Mouse (Mus musculus): ENCODE measurements around the gene Ptrh1.

The Ptrh1 gene

DNA sequence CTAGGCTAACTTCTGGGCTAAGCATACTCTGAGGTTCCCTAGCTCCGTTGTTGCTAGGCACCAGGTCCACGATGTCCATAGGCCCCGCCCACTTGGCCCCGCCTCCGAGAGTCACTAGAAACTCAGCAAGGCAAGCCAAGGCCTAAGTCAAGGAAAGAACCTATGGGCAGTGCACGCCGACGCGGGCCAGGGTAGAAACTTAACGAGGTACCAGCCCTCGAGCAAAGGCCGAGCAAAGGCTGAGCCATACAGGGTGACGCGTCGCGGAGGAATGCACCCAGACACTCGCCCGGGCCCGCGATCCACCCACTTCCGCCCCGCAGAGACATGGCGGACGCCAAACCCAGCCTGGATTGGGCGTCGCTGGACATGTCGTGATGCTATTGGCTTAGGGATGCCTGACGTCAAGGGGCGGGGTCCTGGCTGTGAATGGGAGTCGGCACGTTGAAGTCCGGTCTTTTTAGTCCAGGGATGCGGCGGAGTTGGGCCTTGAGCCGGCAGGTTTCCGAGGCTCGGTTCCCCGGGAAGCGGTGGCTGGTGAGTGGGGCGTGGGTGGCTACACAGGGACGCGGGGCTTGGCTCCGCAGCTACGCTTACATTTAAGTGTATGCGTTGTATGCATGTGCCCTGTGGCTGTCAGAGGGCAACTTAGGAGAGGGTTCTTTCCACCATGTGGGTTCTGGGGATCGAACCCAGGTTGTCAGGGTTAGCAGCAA, at the start of gene Ptrh1, which contains the start of gene Ttc16:
TSS of gene Ptrh1 (plus strand) at position 428 of the 716 bp plus-strand sequence.
TSS of gene Ttc16 (minus strand) at position 275 of the 716 bp plus-strand sequence.
- no peak for TF ChIP-seq GATA4 (IDR thresholded peaks at IDR 0.05; ENCODE audit: insufficient replicate concordance, low read length)

DNA sequence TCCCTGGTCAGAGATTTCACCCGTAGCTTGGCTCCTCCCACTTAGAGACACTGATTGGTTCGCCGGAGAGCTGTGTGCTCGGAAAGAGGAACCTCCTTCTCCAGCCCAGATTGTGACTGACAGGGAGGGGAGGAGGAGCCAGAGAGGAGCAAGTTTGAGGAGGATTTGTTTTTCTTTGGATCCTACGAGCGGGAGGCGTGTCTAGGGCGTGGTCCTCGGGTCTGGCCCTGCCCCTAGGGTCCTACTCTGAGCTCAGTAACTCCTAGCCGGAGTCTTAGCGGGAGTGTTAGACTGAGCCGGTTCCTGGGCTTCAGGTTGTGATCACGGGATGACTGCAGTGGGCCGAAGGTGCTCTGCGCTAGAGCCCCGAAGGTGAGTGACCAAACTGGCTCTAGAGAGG, 48.2 kb upstream of the Ptrh1 start:
- TF ChIP-seq GATA4 (IDR thresholded peaks at IDR 0.05; ENCODE audit: insufficient replicate concordance, low read length): no peak

DNA sequence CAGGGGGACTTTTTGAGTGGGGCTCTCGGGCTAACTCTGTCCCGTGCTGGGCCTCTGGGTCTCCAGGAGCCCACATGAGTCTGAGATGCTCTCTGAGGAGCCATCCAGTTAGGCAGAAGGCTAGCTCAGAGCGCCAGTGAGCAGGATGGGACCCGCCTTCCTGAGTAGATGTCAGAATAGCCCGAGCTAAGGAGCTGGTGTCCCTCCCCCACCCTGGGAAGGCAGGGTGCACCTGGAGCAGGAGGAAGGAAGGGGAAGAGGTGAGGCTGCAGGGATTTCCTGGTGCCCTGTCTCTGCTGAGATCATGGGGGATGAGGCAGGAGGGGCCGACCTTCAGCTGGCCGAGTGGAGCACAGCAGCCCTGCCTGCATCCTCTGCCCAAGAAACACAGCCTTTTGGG, 47.1 kb upstream of the Ptrh1 start:
- TF ChIP-seq GATA4 (IDR thresholded peaks at IDR 0.05; ENCODE audit: insufficient replicate concordance, low read length): peak; percentile 45; the same call in 1 of the 2 replicates

DNA sequence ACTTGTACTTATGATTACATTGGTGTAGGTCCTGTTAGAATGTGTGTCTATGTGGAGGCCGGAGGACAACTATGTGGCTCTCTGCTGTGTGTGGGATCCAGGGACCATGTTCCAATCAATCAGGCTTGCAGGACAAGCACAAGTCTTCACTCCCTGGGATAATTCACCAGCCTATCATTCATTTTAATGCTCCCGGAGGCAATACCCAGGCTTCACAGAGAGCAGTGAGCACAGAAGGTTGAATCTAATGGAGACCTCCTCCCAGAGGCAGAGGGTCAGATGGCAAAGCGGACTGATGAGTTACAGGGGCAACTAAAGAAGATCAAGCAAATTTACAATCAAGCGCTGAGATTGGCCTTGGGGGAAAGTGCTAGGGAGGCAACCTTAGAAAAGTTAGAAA, 46.0 kb upstream of the Ptrh1 start:
- no peak for TF ChIP-seq GATA4 (IDR thresholded peaks at IDR 0.05; ENCODE audit: insufficient replicate concordance, low read length)

DNA sequence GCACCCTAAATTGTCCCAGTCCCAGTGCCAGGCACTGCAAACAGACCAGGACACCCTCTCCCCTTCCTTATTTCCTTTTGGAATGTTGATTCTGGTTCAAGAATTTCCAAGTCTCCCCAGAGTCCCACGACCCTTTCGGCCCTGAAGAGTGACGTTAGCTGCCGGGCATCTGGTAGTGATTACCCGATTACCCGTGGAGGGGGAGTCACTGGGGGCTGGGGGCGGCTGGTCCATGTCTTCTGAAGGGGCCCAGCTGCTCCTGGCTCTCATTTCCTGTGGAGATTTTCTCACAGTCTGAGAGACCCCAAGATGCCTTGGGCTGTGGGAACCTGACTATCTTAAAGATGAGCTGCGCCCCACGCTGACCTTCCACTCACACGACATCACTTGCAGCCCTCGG, 44.7 kb upstream of the Ptrh1 start:
- TF ChIP-seq GATA4 (IDR thresholded peaks at IDR 0.05; ENCODE audit: insufficient replicate concordance, low read length): no peak

DNA sequence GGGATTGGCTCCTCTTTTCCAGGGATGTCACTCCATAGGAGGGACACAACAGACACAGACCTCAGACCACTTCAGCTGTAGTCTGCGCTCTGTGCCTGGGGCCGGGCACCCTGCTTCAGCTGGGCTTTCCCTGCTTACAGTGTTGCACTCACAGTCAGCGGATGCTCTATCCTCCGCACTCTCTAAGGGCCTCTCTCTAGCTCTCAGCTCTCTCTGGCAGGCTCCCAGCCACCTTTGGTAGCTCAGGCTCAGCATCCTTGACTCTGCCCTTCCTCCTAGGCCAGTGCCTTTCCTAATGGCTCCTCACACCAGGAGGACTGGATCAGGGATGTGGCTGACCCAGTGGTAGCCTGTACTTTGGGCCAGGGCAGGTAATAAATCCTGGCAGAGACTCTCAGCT, 43.7 kb upstream of the Ptrh1 start:
- no peak for TF ChIP-seq GATA4 (IDR thresholded peaks at IDR 0.05; ENCODE audit: insufficient replicate concordance, low read length)

DNA sequence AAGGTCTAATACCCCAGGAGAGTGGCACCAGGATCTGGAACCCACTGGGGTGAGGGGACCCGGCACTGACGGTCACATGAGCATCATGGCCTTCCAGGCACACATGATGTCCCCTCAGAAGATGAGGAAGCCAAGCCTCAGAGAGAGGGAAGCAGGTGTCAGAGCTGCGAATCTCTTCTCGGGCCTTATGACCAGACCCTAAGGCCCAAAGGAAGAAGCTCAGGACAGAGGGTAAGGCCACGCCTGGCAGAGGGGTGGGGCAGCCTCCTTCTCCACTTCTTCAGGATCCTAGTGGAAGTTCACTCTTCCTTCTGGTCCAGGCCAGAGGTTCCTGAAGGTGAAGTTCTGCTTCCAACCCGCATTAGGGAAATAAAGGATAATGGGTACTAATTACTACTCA, 42.9 kb upstream of the Ptrh1 start:
- no peak for TF ChIP-seq GATA4 (IDR thresholded peaks at IDR 0.05; ENCODE audit: insufficient replicate concordance, low read length)

DNA sequence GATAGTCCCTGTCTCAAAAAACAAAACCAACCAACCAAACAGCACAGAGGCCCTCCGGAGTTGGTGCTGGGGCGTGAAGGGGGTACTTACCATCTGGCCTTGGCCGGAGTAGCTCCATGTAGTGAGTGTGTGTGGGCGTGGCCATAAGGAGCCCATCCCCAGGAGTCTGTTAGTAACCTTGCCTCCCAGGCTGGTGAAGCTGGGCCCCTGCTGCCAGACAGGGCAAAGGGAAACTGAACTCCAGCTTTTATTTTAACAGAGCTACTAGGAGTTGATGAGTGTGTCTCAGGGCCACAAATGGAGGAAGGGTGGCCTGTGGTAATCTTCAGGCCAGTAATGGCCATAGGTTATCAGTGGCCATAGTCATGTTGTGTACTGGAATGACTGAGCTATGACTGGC, 41.1 kb upstream of the Ptrh1 start:
- TF ChIP-seq GATA4 (IDR thresholded peaks at IDR 0.05; ENCODE audit: insufficient replicate concordance, low read length): no peak; the same call in 1 of the 2 replicates

DNA sequence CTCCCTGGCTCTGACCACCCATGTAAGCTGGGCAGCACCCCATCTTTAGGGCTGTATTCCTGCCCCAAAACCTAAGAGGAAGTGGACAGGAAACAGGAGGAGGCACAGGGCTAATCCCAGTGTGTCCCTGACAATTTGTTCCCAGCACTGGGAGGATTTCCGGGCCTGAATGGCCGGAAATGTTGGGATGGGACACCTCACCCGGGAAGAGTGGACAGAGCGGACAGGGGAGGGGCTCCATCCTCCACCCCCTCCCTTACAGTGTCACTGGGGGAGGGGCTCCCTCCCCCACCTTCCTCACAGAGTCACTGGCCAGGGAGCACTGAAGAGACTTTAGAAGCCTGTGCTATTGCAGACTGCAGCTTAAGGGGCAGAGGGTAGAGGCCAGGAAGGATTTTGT, 40.7 kb upstream of the Ptrh1 start:
- peak; percentile 79 for TF ChIP-seq GATA4 (IDR thresholded peaks at IDR 0.05; ENCODE audit: insufficient replicate concordance, low read length)

DNA sequence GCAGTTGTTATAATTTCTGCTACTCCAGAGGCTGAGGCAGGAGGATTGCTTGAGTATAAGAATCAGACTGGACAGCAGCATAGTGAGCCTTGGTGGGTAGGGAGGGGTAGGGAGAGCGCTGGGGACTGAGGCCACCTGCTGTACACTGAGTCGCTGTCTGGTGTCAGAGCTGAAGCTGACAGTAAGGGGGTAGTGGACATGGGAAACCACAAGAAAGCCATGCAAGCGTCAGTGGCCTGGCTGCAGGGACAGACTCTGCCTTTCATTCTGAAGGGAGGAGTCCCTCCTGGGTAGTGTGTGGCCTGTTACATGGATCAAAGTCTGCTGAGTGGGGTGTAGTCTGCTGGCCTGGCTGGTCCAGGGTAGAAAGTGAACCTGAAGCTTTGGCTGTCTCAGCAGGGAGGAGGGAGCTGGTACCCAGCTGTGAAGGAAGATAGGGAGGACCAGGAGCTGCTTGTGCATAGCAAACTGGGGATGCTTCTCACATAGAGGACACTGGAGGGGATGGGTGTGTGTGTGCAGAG, 39.2 kb upstream of the Ptrh1 start:
- TF ChIP-seq GATA4 (IDR thresholded peaks at IDR 0.05; ENCODE audit: insufficient replicate concordance, low read length): no peak

DNA sequence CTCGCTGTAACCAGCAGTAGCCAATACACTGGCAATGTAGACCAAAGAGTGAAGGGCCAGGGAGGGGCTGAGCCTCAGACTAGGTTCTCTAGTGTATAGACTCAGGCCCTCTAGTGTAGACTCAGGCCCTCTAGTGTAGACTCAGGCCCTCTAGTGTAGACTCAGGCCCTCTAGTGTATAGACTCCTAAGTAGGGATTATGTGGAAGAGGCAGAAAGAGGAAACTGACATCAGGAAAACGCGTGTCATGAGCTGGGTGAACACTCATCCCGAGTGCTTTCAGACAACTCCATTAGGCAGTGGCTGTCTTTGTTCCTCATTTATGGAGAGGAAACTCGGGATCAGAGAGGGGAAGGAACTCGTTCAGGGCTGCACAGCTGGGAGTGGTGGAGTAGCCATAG, 38.6 kb upstream of the Ptrh1 start:
- no peak for TF ChIP-seq GATA4 (IDR thresholded peaks at IDR 0.05; ENCODE audit: insufficient replicate concordance, low read length)

DNA sequence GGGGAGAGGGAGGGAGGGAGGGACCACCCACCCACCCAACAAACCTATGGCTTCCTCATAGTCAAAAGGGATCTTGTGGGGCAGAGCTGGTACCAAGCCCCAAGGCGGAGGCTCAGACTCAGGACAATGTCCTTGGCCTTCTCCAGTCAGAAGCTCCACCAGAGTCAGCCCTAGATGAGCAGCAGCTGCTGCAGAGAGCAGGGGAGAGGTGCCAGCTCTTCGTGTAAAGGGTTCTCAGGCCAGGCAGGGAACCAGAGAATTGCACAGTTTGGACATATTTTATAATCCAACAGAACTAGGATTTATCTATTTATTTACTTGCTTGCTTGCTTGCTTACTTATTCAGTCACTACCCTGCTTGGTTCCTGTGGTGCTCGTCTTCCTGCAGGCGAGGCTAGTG, 36.3 kb upstream of the Ptrh1 start:
- TF ChIP-seq GATA4 (IDR thresholded peaks at IDR 0.05; ENCODE audit: insufficient replicate concordance, low read length): no peak

DNA sequence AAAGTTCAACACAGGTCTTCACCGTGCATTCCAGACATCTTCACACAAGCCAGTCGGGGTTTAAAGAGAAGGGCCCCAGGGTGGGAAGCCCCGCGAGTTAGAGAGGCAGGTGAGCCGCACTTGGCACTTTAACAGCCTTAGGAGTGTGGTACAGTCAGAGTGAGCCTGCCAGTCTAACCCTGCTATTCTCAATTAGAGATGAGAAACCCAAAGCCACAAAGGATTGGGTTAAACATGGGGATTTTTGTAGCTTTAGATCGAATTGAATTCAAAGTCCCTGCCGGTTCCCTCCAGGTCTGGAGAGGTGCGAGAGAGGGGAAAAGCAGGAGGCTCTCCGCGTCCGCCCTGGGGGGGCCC, 34.7 kb upstream of the Ptrh1 start, which contains the start of gene 6330409D20Rik:
TSS of gene 6330409D20Rik (minus strand) at position 101 of the 357 bp plus-strand sequence.
- TF ChIP-seq GATA4 (IDR thresholded peaks at IDR 0.05; ENCODE audit: insufficient replicate concordance, low read length): no peak

DNA sequence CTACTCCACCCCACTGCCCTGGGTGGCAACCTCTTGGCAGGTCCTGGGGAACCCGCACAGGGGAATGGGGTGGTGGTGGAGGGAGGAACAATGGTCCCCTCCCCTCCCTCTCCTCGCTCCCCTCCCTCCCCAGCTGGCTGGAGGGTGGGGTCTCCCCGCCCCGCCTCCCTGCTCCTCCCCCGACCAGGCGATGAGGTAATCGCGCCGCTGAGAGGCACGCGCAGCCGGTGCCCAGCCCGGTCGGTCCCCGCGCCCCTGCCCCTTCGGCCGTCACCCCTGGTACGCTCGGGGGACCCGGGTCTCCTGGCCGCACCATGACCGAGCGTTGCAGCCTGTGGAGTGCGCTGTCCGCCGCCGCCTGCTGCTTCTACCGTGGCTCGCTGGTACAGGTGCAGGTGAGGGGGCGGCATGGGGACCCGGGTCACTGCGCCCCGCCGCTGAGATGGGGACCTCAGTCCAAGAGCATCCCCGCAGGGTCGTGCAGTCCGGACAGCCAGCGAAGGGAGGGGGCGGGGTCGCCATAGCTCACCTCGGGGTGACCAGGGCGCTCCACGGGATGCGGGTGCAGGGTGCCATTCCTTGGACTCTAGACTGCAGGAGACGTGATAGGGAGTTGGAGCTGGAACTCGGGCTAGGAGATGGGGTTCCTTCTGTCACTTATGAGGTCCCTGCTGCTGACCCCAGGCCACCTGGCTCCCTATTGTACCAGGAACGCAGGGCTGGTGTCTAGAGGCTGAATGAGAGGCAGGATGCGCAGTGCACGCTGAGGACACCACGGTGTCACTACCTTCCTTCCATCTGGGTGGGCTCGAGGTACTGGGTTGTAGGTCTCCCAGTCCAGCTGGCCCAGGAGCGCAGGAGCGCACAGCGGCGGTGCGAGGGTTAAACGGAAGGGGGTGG, 34.1 kb upstream of the Ptrh1 start:
- TF ChIP-seq GATA4 (IDR thresholded peaks at IDR 0.05; ENCODE audit: insufficient replicate concordance, low read length): no peak

DNA sequence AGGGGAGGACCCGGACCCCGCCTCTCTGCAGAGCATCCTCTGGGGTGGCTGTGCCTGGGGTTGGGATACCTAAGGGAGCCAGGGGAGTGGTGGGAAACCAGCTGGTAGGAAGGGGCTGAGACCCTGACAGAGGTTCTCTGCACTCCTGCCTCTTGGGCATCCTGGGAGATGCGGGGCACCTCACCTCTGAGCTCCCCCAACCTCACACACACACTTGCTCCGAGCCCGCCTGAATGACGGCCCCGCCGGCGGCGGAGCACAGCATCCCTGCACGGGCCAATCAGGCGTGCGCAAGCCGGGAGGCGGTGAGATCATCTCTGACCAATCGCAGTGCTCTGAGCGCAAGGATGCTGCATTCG, 33.4 kb upstream of the Ptrh1 start:
- no peak for TF ChIP-seq GATA4 (IDR thresholded peaks at IDR 0.05; ENCODE audit: insufficient replicate concordance, low read length)
